Mouse (Mus musculus): ENCODE data around the gene 1700001C02Rik. TPM values are rescaled to one million over a fixed set of nuclear protein-coding genes. Genes with fewer than 3 reads are reported as not detected.

1700001C02Rik gene
- not detected for total RNA-seq (2021)
- long read RNA-seq, experiment 1: 0 reads
- long read RNA-seq, experiment 2: 0 reads

DNA sequence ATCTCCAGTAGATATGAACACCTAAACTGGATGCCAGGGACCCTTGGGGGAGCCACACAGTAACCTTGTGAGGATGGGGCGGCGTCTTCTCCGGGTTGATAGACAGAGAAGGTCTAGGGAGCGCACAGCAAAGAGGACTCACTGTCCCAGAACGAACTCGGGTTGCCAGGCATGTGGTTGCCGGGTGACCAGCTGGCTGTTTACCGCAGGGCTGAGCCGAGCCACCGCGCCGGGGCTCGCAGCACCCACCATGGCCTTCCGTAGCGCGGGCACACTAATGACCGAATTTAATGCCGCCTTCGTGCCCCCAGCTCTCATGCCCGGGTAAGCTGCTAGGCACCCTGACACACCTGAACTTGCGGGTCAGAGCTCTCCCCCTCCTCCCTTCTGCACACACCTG lies at the start of gene 1700001C02Rik:
Gene 1700001C02Rik, plus strand, starts transcription at position 187 of the 400 bp plus-strand sequence.
- DNase-seq (ENCODE audit: low spot score in 2 of 2): no peak

GRCm38 (mm10) chr5:30416665-30417064 lies 49.2 kb upstream of the 1700001C02Rik start:
- no peak for DNase-seq (ENCODE audit: low spot score in 2 of 2)

DNA sequence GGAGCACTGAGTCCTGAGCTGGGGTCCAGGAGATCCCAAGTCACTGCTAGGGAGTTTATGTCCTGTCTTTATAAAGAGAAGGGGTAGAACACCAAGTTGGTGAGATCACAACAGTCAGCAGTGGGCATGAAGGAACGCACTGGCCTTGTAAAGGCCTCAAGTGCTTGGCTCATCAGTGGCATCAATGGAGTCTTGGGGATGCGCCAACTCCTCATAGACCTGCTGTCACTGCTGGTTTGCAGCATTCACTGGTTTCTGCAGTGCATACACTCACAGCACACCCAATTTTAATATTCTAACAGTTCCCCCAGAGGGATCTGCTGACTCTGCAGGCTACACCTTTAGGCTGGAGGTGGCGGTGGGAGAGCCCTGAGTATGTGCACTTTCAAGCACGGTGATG lies 42.7 kb upstream of the 1700001C02Rik start:
- DNase-seq (ENCODE audit: low spot score in 2 of 2): no peak

DNA sequence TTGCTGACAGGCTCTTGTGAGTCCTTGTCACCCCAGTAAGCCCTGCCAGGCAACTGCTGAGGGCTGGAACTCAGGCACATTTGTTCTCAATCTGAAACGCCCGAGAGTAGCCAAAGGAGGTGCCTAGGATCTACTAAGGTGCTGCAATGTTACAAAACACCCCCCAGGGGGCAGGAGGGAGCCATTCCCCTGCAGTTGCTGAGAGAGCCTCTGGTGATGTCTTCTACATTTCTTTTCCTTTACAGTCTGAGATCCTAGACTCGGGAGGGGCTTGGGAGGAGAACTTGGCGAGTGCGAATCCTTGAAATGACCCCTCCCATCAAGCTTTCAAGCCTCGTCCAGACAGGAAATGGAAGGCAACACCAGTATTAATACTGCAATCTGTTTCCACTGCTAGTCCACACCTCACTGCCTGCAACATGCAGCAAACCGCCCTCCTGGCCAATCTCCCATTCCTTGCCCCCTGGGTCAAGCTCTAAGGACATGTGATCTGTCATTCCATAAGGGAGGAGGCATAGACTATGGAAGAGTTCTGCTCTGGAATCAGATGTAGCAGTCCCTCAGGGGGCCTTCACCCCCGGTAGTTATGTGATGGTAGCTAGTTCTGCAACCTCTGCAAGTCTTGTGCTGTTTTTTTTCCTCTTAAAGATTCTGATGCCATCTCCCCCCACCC lies 42.1 kb upstream of the 1700001C02Rik start:
- peak; percentile 57 to 73 for DNase-seq (ENCODE audit: low spot score in 2 of 2)

DNA sequence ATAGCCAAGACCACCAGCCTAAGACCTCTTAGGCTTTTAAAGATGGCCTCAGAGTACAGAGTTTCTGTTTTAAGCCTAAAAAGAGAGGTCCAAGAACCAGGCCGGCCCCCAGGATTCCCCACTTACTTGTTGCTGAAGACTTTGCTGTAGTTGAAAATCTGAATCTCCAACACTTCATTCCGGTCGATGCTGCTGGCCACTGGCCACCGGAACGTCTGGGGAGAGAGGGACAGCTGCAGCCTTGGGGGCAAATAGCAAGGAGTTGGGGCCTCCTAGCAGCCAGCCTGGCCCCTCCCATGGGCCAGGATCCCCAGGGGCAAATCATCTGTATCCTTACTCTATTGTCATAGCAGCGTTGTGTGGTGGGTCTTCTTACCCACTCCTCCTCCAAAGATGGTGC lies 38.4 kb upstream of the 1700001C02Rik start:
- DNase-seq (ENCODE audit: low spot score in 2 of 2): no peak

DNA sequence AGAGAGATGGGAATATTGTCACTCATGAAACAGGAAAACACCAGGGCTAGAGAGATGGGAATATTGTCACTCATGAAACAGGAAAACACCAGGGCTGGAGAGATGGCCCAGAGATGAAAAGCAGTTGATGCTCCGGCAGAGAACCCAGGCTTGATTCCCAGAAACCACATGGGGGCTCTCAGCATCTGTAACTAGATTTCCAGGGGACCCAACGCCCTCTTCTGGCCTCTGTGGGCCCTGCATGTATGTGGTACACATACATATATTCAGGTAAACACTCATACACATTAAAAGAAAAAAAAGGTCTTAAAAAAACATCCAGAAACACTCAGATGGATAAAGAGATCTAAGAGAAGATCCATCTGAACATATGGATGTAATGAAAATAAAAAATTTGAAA lies 26.9 kb upstream of the 1700001C02Rik start:
- no peak for DNase-seq (ENCODE audit: low spot score in 2 of 2)

GRCm38 (mm10) chr5:30440308-30440906 lies 25.4 kb upstream of the 1700001C02Rik start:
- no peak for DNase-seq (ENCODE audit: low spot score in 2 of 2)

DNA sequence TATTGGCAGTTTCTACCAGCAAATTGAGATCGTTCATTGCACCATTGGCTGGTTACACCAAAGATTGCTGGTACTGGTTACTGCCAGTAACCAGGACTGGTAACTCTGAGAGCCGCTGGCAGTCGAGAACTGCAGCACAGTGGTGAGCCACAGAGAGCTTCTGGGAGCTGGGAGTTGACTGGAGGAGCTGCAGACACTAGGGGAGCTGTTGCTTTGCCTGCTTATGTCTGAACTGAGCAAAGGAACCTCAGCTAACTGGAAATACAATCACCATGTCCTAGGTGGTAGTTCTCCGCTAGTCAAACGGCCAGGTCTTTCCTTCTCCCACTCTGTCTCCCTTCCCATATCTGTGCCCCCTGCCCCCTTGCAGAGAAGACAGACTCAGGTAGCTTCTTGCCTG lies 23.7 kb upstream of the 1700001C02Rik start:
- peak in 1 of 2 experiments; percentile 30 for DNase-seq (ENCODE audit: low spot score in 2 of 2)

DNA sequence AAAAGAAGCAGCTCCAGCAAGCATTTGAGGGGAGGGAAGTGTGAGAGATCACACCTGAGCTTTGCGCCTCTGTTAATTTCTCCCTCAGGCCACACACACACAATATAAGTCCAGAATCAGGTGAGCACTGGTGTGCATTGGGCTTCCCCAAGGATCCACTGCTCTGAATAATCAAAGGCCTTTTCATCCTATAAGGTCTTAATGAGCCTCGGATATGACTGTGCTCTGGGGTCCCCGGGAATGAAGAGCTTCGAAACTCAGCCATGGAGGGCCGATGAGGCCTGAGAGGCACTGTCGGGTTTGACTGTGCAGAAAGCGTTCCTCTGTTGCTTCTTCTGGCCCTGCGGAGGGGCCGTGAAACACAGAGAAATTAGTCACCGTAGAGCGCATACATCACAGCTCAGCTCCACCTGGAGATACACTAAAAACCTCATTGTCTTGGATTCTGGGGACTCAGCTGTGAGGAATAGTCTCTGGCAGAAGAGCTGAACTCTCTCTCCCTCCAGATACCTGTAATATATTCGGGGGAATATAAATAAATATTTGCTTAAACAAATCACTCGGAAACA lies 21.4 kb upstream of the 1700001C02Rik start:
- no peak for DNase-seq (ENCODE audit: low spot score in 2 of 2)

GRCm38 (mm10) chr5:30456056-30456455 lies 9.8 kb upstream of the 1700001C02Rik start:
- DNase-seq (ENCODE audit: low spot score in 2 of 2): peak; percentile 18 to 38

GRCm38 (mm10) chr5:30460155-30460554 lies 5.7 kb upstream of the 1700001C02Rik start:
- DNase-seq (ENCODE audit: low spot score in 2 of 2): no peak

DNA sequence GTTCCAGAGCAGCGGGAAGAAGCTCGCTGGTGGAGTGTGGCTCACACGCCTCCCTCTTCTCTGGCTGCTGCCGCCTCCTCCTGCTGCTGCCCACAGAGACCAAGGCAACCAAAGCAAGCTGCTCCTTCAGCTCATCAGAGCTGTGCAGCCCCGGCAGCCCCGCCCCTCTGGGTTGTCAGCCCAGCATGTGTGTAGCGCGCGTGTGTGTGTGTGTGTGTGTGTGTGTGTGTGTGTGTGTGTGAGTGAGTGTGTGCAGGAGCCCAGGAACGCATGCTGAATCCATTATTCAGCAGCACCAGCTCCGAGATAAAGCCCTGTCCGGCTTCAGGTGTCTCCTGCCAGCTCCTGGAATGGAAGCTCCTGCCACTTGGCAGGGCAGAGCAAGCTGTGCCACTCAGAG lies 4.0 kb upstream of the 1700001C02Rik start, which contains the start of gene Otof:
Gene Otof, minus strand, starts transcription at position 112 of the 400 bp plus-strand sequence.
- DNase-seq (ENCODE audit: low spot score in 2 of 2): peak; percentile 56 to 74

DNA sequence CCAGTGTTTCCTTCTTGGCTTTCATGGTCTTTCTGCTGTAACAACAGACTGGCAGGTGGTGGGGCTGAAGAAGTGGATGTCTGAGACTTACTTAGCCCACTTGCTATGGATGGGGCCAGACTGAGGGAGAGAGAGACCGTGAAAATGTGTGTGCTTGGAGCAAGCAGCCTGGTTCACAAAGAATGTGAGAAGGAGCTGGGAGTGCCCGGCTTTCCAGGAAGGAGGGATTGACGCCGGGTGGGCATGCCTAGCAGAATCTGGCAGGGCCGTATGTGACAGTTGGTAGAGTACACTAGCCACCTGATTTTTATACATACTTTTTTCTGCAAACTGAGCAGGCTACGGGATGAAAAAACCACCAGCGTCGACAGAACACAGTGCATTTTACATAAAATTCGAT lies 468 bp downstream of the 1700001C02Rik start:
- DNase-seq (ENCODE audit: low spot score in 2 of 2): no peak

DNA sequence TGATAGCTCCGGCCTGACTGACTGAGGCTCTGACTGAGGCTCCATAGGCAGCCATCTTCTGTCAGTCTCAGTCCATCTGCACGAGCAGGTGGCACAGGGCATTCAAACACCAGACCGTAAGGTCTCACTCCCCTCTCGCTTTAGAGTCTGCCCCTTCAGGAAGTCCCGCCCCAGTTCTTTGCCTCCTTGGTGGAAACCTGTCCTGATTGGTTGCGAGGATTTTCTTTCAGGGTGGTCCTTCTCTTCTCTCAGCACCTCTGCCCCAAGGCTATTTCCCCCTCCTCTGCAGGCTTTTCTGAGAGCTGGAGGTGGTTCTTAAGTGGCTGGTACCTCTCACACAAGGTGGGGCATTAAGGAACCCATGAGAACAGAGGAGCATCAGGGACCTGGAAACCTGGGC lies 4.6 kb downstream of the 1700001C02Rik start:
- no peak for DNase-seq (ENCODE audit: low spot score in 2 of 2)

GRCm38 (mm10) chr5:30472148-30472547 lies 6.3 kb downstream of the 1700001C02Rik start:
- DNase-seq (ENCODE audit: low spot score in 2 of 2): no peak

- peak; percentile 34 to 45 for DNase-seq (ENCODE audit: low spot score in 2 of 2)
Observed at GRCm38 (mm10) chr5:30476534-30476933, 10.7 kb downstream of the 1700001C02Rik start.

- DNase-seq (ENCODE audit: low spot score in 2 of 2): peak; percentile 67 to 74
Observed at GRCm38 (mm10) chr5:30482319-30482718, 16.5 kb downstream of the 1700001C02Rik start.

DNA sequence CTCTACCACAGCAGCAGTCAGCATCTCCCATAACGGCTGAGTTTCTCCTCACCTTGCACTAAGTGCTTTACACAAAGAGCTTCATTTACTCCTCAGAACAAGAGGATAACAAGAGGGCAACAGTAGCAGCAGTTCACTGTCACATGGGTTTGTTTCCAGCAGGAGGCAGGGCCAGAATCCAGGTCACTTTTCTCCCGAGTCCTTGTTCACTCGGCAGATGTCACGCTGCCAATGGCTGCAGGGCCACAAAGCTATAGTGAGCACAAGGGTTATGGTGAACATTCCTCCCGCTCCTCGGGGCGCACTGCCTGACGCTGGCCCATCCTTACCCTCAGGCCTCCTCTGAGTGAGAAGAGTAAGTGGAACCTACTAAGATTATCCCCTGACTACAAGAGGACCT lies 17.7 kb downstream of the 1700001C02Rik start:
- no peak for DNase-seq (ENCODE audit: low spot score in 2 of 2)

GRCm38 (mm10) chr5:30484591-30484990 lies 18.7 kb downstream of the 1700001C02Rik start:
- DNase-seq (ENCODE audit: low spot score in 2 of 2): no peak

DNA sequence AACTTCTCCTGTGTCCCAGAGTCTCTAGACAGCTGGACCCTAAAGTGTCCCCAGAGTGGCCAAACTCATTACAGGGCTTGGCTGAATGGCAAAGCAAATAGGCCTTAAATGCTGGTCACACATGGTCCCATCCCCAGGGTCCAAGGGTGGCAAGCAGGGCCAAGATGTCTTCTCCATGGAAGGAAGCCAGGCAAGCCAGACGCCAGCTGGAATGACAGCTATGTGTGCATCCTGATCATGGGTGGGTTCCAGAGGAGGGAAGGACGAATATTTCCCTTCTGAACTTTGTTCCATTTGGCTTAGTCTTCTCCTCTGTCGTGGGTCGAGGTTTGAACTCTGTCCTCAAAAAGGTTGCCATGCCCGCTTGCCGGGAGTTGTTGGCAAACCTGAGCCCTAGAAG lies 19.3 kb downstream of the 1700001C02Rik start:
- no peak for DNase-seq (ENCODE audit: low spot score in 2 of 2)

DNA sequence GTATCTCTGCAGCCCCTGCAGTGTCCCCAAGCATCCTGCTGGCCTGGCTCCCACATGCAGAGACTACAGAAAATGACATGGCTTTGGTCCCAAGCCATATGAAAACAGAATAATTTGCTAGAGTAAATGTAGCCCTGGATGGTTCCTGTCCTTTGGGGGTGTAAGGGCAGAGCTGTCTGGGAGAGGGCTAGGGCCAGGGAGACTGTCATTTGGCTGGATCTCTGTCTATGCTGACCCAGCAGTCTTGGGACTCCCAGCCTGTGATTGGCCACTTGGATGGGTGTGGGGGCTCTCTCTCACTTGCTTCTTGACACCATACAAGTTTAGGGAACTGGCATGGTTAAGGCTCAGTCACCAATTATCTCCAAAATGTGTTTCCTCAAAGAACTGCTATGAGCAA lies 24.4 kb downstream of the 1700001C02Rik start:
- no peak for DNase-seq (ENCODE audit: low spot score in 2 of 2)

- DNase-seq (ENCODE audit: low spot score in 2 of 2): no peak
Observed at GRCm38 (mm10) chr5:30490845-30491244, 25.0 kb downstream of the 1700001C02Rik start.
